Mouse (Mus musculus): Measurements from ENCODE around the gene Fignl2.

DNA sequence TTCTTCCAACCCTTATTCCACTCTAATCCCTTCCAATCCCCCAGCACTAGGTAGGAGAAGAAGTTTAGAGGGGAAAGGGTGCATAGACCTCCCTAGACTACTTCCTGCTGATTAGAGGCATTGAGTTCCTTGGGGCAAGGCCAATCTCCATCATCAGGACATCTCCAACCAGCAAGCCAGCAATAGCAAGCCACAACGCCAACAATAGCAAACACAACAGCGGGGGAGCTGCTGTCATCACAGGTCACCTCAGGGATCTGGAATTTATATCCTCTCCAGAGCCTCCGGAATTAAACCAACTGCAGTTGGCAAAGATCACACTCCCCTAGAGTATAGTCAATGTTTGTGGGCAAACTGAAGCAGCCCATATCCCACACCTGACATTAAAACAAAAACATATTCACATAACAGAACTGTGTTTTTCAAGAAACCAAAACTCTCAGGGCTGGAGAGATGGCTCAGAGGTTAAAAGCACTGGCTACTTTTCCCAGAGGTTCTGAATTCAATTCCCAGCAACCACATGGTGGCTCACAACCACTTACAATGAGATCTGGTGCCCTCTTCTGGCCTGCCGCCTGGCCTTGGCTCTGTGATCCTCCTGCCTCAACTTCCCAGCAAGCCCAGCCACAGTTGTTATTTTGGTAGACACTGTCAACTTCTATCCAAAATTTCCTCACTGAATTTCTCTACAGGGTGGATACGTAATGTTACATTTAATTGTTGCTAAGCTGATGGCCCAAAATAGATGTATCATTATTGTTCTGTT is 29.7 kb upstream of the Fignl2 start:
- TF ChIP-seq CHD2 (IDR thresholded peaks at IDR 0.05; ENCODE audit: low read depth, low read length) (no peak), ZNF384 (IDR thresholded peaks at IDR 0.05; ENCODE audit: low read depth, low read length) (no peak)

Measured in ES-E14 (cell line).